Comparison of ENCODE assay signal across 9 mouse cellular contexts in genomic region chr2:94242406-94243052, GRCm38 (mm10).
DNase-seq lines count a peak whose midpoint lies in the region; ATAC-seq lines count a peak whose summit lies in the region.
"Had no signal": no experiment of that assay in that cellular context is flagged by ENCODE, and none has a peak within 500 bp of the region (broad histone marks: within the 10 kb centered on the region; RNA-seq: fewer than 3 reads in every experiment).

No protein-coding gene starts in this region.

- H3K9me3 ChIP-seq in intestine, embryonic 15.5 days: no peaks in the 10 kb centered on the region
- H3K9me3 ChIP-seq in stomach, embryonic 15.5 days: no peaks in the 10 kb centered on the region

- peaks cover 93% of the 10 kb centered on the region for H3K27me3 ChIP-seq in intestine, embryonic 15.5 days (replicated peaks)
- H3K27me3 ChIP-seq in stomach, embryonic 15.5 days (replicated peaks): peaks cover 91% of the 10 kb centered on the region

- peak overlapping the region; percentile 24; the same call in 1 of the 2 replicates for H3K4me2 ChIP-seq in intestine, embryonic 15.5 days (replicated peaks)
- H3K4me2 ChIP-seq in stomach, embryonic 15.5 days: peak overlapping the region; percentile 37

- WGBS in intestine, embryonic 15.5 days: 4% methylated on average over 7 of the region's 7 CpGs
- WGBS in stomach, embryonic 15.5 days: 2% methylated on average over 7 of the region's 7 CpGs

- no peak for ATAC-seq in intestine, embryonic 15.5 days
- no peak for ATAC-seq in stomach, embryonic 15.5 days (ENCODE audit: insufficient read depth, low FRiP score, low read depth)

- H3K9ac ChIP-seq in intestine, embryonic 15.5 days: no peak overlapping the region
- H3K9ac ChIP-seq in stomach, embryonic 15.5 days: no peak overlapping the region

- H3K27ac ChIP-seq in intestine, embryonic 15.5 days: no peak overlapping the region
- H3K27ac ChIP-seq in stomach, embryonic 15.5 days: no peak overlapping the region

- no peaks in the 10 kb centered on the region for H3K36me3 ChIP-seq in intestine, embryonic 15.5 days
- no peaks in the 10 kb centered on the region for H3K36me3 ChIP-seq in stomach, embryonic 15.5 days

- no peak overlapping the region for H3K4me3 ChIP-seq in intestine, embryonic 15.5 days (replicated peaks)
- no peak overlapping the region for H3K4me3 ChIP-seq in stomach, embryonic 15.5 days (replicated peaks)

- H3K4me1 ChIP-seq in intestine, embryonic 15.5 days (replicated peaks): peaks cover 21% of the 10 kb centered on the region; the same call in 1 of the 2 replicates
- peaks cover 15% of the 10 kb centered on the region for H3K4me1 ChIP-seq in stomach, embryonic 15.5 days

- DNase-seq in cerebellum, postnatal 25 days: peak; percentile 36 to 42
- no peak for DNase-seq in cerebellum, postnatal 14 days
- DNase-seq in retina, postnatal 1 day: peak; percentile 33
- DNase-seq in retina, embryonic 14.5 days (ENCODE audit: low spot score): no peak
- DNase-seq in gastrocnemius, adult 8-10 months (ENCODE audit: low spot score in 2 of 2): no peak
- DNase-seq in gastrocnemius, postnatal 14 days: no peak
- DNase-seq: lung, postnatal 4 days had no signal

- intact Hi-C loops in gastrocnemius, postnatal 14 days (cut with DNase I; ENCODE audit: low total_unique reads): no loop called here

Comparison
In these comparisons a context has a peak if more than half of its experiments do, and no peak if none do; other contexts are left out.
1. DNase-seq: peak in cerebellum, postnatal 25 days (2 of 2) and retina, postnatal 1 day (single experiment); none in cerebellum, postnatal 14 days (0 of 2), retina, embryonic 14.5 days (single experiment), gastrocnemius, adult 8-10 months (0 of 2) and gastrocnemius, postnatal 14 days (single experiment).